Mouse (Mus musculus) embryonic fibroblast, embryonic 13.5 days (primary cell): Measurements from ENCODE around the gene Spred3.

ENCODE experiments used
- CTCF ChIP-seq: IDR thresholded peaks from 2 replicates; pipeline ENCODE4 v1.5.1; 2011; ENCODE audit warnings: mild to moderate bottlenecking, control low read depth, low read length, moderate library complexity, borderline replicate concordance; ENCODE audit not compliant: insufficient read depth
- POLR2A ChIP-seq: IDR thresholded peaks from 2 replicates; pipeline ENCODE4 v1.6.1; 2011; ENCODE audit warnings: low read depth, mild to moderate bottlenecking, control low read depth, low read length, moderate library complexity

DNA sequence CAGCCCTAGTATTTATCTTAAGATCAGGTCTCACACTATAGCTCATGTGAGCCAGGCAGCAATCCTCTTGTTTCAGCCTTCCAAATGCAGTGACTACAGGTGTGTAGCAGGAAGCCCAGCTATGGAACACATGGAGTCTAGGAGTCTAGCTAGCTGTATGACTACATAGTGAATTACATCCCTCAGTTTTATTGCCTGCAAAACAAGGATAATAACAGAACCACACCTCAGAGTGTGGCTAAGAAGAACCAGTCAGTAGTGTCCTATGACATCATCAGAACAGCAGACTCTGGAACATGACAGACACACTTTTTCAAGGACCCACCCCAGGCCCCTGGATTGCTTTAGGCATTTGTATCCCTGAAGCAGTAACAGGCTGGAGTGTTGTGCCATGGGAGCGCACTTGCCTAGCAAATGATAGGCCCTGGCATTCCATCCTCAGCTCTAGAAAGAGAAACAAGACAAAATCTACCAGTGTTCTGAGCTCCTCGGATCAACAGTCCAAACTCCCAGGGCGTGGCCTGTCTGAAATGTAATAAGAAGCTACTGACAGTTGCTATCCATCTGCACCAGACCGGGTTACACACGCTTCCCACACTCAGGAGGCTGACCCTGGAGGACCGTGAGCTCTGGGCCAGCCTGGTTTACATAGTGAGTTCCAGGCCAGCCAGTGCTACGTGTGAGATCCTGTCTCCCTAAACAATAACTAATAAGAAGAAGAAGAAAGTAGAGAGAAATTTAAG, 23.4 kb downstream of the Spred3 start:
- no peak for TF ChIP-seq POLR2A
- no peak for TF ChIP-seq CTCF
